Mouse (Mus musculus) heart, postnatal 0 days (tissue): ENCODE data around the gene Ripply1.

Source experiments
- CTCF ChIP-seq: IDR thresholded peaks from 2 replicates; pipeline ENCODE4 v1.5.1; 2016; ENCODE audit warnings: antibody characterized with exemption, control low read depth, low read depth
- EP300 ChIP-seq: IDR thresholded peaks from 2 replicates; pipeline ENCODE4 v1.6.1; 2016; ENCODE audit warnings: antibody characterized with exemption, low read depth

DNA sequence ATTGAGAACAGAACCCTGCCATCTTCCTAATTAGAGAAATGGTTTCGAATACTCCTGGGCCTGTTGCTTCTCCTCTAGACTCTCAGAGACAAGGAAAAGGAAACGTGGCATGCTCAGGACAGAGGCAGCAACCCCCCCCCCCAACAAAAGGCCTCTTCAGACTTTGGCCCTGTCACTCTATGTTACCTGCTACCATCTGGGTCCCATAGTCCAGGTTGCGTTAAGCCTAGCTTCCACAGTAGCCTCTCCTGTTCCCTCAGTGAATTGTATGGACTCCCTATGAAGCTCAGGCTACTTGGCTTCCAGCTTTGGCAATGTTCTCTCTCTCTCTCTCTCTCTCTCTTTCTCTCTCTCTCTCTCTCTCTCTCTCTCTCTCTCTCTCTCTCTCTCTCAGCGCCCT, 590 bp downstream of the Ripply1 start:
- no peak for TF ChIP-seq CTCF
- no peak for TF ChIP-seq EP300
